ENCODE assay signal across 8 mouse cellular contexts in the genomic region with DNA sequence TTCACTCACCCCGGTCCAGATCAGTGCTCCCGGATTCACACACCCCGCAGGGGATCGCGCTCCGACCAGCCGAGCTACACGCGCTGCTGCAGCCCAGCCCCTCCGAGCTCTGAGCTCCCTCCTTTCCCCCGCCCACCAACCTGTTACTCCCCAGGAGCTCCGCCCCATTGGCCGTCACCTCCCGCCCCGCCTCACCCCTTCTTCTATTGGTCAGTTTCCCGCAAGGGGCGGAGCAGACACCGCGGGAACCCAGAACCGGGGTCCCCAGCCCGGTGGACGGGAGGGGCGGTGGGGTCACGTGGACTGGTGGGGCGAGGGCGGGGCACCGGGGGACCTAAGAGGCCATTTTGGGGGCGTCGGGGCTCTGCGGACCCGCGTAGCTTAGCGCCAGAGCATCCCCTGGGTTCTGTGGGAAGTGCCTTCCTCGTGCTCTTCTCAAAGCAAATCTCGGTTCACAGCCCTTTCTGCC. TPM values are rescaled to one million over a fixed set of nuclear protein-coding genes. Genes with fewer than 3 reads are reported as not detected.
DNase-seq lines count a peak whose midpoint lies in the region; ATAC-seq lines count a peak whose summit lies in the region.

Gene Cgn, minus strand, starts transcription at position 126 of the 469 bp plus-strand sequence.

- H3K9me3 ChIP-seq in megakaryocyte, embryonic 14.5 days: peaks cover 11% of the 10 kb centered on the region

- no peaks in the 10 kb centered on the region for H3K36me3 ChIP-seq in megakaryocyte, embryonic 14.5 days (replicated peaks; ENCODE audit: low read length)

- ATAC-seq in activated CD4-positive, CD25-positive, alpha-beta regulatory T cell, adult 4 months: peak; percentile 94
- ATAC-seq in inflammation-experienced regulatory T-cells, adult 6 months: peak; percentile 89

- H3K4me3 ChIP-seq in megakaryocyte, embryonic 14.5 days (replicated peaks): peak within 1 kb of the TSS; percentile 89

- H3K4me1 ChIP-seq in megakaryocyte, embryonic 14.5 days: peaks cover 12% of the 10 kb centered on the region

- intact Hi-C loops in gastrocnemius, postnatal 14 days (cut with DNase I; ENCODE audit: low total_unique reads): no loop called here

- peak; percentile 95 for DNase-seq in embryo, embryonic 10 days (ENCODE audit: low spot score)
- peak; percentile 88 for DNase-seq in gastrocnemius, postnatal 14 days
- DNase-seq in left cerebral cortex, adult 9 months (ENCODE audit: low spot score in 2 of 2): peak; percentile 79 to 92
- peak; percentile 97 to 98 for DNase-seq in right cerebral cortex, postnatal 10 days (ENCODE audit: low spot score in 2 of 2)
- DNase-seq in urinary bladder, postnatal 14 days (ENCODE audit: low spot score): peak; percentile 95

- peaks cover 58% of the 10 kb centered on the region for H3K27me3 ChIP-seq in megakaryocyte, embryonic 14.5 days (replicated peaks)

RNA-seq across cellular contexts. Expression of gene Cgn, which starts in this region (rescaled TPM):
- not detected for polyA plus RNA-seq in activated CD4-positive, CD25-positive, alpha-beta regulatory T cell, adult 4 months (2017; shearing (Covaris generic))
- under 1 TPM; 0.11 to 0.16 TPM for total RNA-seq in gastrocnemius, postnatal 14 days (2021)
- under 1 TPM in 1 of 3 experiments, not detected in 2; 0.11 TPM for polyA plus RNA-seq in inflammation-experienced regulatory T-cells, adult 6 months (2017; shearing (Covaris generic))
- 0.20 TPM in 1 of 2 replicates, not detected in the other for polyA plus RNA-seq in megakaryocyte, embryonic 14.5 days (2012; ENCODE audit: insufficient read depth, low replicate concordance)

Comparison
In these comparisons a context has a peak if more than half of its experiments do, and no peak if none do; other contexts are left out.
1. Peak in every context shown above with its lines: DNase-seq, ATAC-seq and H3K4me3 ChIP-seq.
2. Peak in ATAC-seq in activated CD4-positive, CD25-positive, alpha-beta regulatory T cell, adult 4 months; RNA of the gene not detected or under 1 TPM.
3. Peak in DNase-seq in gastrocnemius, postnatal 14 days; RNA of the gene not detected or under 1 TPM.
4. Peak in ATAC-seq in inflammation-experienced regulatory T-cells, adult 6 months; RNA of the gene not detected or under 1 TPM.